ENCODE assay signal across 19 mouse cellular contexts in the genomic region with DNA sequence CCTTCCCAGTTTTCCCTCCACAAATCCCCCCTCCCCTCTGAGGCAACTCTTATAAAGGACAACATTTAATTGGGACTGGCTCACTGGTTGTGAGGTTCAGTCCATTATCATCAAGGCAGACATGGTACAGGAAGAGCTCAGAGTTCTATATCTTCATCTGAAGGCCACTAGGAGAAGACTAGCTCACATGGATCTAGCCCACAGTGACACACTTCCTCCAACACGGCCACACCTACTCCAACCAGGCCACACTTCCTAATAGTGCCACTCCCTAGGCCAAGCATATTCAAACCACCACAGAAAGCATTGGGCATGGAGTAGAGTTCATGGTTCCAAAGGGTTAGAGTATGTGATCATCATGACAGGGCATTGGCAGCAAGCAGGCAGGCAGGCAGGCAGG.
A peak's percentile ranks its signal among the peaks of the same experiment; 100 is the strongest.
DNase-seq lines count a peak whose midpoint lies in the region; ATAC-seq and TF ChIP-seq lines count a peak whose summit lies in the region.
"Had no signal": no experiment of that assay in that cellular context is flagged by ENCODE, and none has a peak within 500 bp of the region (broad histone marks: within the 10 kb centered on the region; RNA-seq: fewer than 3 reads in every experiment).

No protein-coding gene starts in this region.

- H3K27ac ChIP-seq in intestine, postnatal 0 days (ENCODE audit: low read depth, low read length): no peak overlapping the region
- H3K27ac ChIP-seq in intestine, embryonic 16.5 days (ENCODE audit: low read length): no peak overlapping the region
- no peak overlapping the region for H3K27ac ChIP-seq in stomach, postnatal 0 days (replicated peaks)
- H3K27ac ChIP-seq: embryonic facial prominence, embryonic 10.5 days; embryonic facial prominence, embryonic 12.5 days; forebrain, embryonic 13.5 days; forebrain, embryonic 15.5 days had no signal

- no peak overlapping the region for H3K9ac ChIP-seq in intestine, postnatal 0 days (ENCODE audit: low read depth, low read length)
- no peak overlapping the region for H3K9ac ChIP-seq in intestine, embryonic 16.5 days (ENCODE audit: low read depth, low read length)
- H3K9ac ChIP-seq in stomach, postnatal 0 days (ENCODE audit: low read length): no peak overlapping the region
- H3K9ac ChIP-seq: embryonic facial prominence, embryonic 12.5 days; forebrain, embryonic 13.5 days; forebrain, embryonic 15.5 days; forebrain, postnatal 0 days had no signal

- H3K9me3 ChIP-seq in intestine, postnatal 0 days (ENCODE audit: control insufficient read depth): no peaks in the 10 kb centered on the region
- no peaks in the 10 kb centered on the region for H3K9me3 ChIP-seq in intestine, embryonic 16.5 days (ENCODE audit: control insufficient read depth, low read length)
- H3K9me3 ChIP-seq in stomach, postnatal 0 days (ENCODE audit: control insufficient read depth, low read length): no peaks in the 10 kb centered on the region
- H3K9me3 ChIP-seq: embryonic facial prominence, embryonic 10.5 days; embryonic facial prominence, embryonic 12.5 days; forebrain, embryonic 13.5 days; forebrain, embryonic 15.5 days had no signal

- H3K4me3 ChIP-seq in intestine, postnatal 0 days (ENCODE audit: low read depth, low read length): no peak overlapping the region
- no peak overlapping the region for H3K4me3 ChIP-seq in intestine, embryonic 16.5 days (ENCODE audit: low read length)
- H3K4me3 ChIP-seq in stomach, postnatal 0 days (ENCODE audit: low read depth, low read length): no peak overlapping the region
- H3K4me3 ChIP-seq: embryonic facial prominence, embryonic 10.5 days; embryonic facial prominence, embryonic 12.5 days; forebrain, embryonic 13.5 days; forebrain, embryonic 15.5 days had no signal

- ATAC-seq in intestine, postnatal 0 days: peak; percentile 31; the same call in 1 of the 2 replicates
- no peak for ATAC-seq in intestine, embryonic 16.5 days
- peak; percentile 32; the same call in 1 of the 2 replicates for ATAC-seq in stomach, postnatal 0 days (ENCODE audit: low FRiP score, low TSS enrichment)
- ATAC-seq: forebrain, embryonic 13.5 days; forebrain, embryonic 15.5 days; forebrain, postnatal 0 days had no signal

- H3K4me1 ChIP-seq in intestine, postnatal 0 days (replicated peaks; ENCODE audit: control insufficient read depth, insufficient read depth, low read length): no peaks in the 10 kb centered on the region
- H3K4me1 ChIP-seq in intestine, embryonic 16.5 days (ENCODE audit: control insufficient read depth, insufficient read depth, low read length): no peaks in the 10 kb centered on the region
- H3K4me1 ChIP-seq in stomach, postnatal 0 days (replicated peaks; ENCODE audit: control insufficient read depth, insufficient read depth): no peaks in the 10 kb centered on the region

- WGBS in intestine, postnatal 0 days: 74% methylated on average over 1 of the region's 1 CpGs
- WGBS in intestine, embryonic 16.5 days: 73% methylated on average over 1 of the region's 1 CpGs
- 75% methylated on average over 1 of the region's 1 CpGs for WGBS in stomach, postnatal 0 days

- no peak for TF ChIP-seq CTCF in intestine, postnatal 0 days (IDR thresholded peaks at IDR 0.05; ENCODE audit: low read depth)
- no peak for TF ChIP-seq CTCF in stomach, postnatal 0 days (IDR thresholded peaks at IDR 0.05; ENCODE audit: low read depth)

- H3K27me3 ChIP-seq in intestine, postnatal 0 days (replicated peaks; ENCODE audit: control insufficient read depth, insufficient read depth, low read length): no peaks in the 10 kb centered on the region
- no peaks in the 10 kb centered on the region for H3K27me3 ChIP-seq in intestine, embryonic 16.5 days (replicated peaks; ENCODE audit: control insufficient read depth, insufficient read depth, low read length)
- H3K27me3 ChIP-seq in stomach, postnatal 0 days (ENCODE audit: control insufficient read depth, insufficient read depth, low read length): no peaks in the 10 kb centered on the region
- H3K27me3 ChIP-seq: embryonic facial prominence, embryonic 12.5 days; forebrain, embryonic 13.5 days; forebrain, embryonic 15.5 days had no signal

- H3K36me3 ChIP-seq in intestine, postnatal 0 days (ENCODE audit: control insufficient read depth, insufficient read depth): no peaks in the 10 kb centered on the region; the same call in 1 of the 2 replicates
- H3K36me3 ChIP-seq in intestine, embryonic 16.5 days (ENCODE audit: control insufficient read depth, insufficient read depth, low read length): no peaks in the 10 kb centered on the region
- H3K36me3 ChIP-seq in stomach, postnatal 0 days (ENCODE audit: control insufficient read depth, insufficient read depth, low read length): no peaks in the 10 kb centered on the region
- H3K36me3 ChIP-seq: embryonic facial prominence, embryonic 10.5 days; embryonic facial prominence, embryonic 12.5 days; forebrain, embryonic 15.5 days had no signal

- peak; percentile 26 for DNase-seq in MEL-GATA-1-ER (ENCODE audit: extremely low read depth, low read depth)
- no peak for DNase-seq in stomach, postnatal 0 days (ENCODE audit: low spot score)
- no peak for DNase-seq in adrenal gland, postnatal 36 days
- no peak for DNase-seq in spleen, postnatal 10 days (ENCODE audit: low spot score in 2 of 2)
- DNase-seq: adrenal gland, adult 2 months; adrenal gland, postnatal 10 days; adrenal gland, postnatal 25 days; cerebellum, adult 11-12 months; cerebellum, adult 2 months; cerebellum, adult 9-10 months; cerebellum, postnatal 10 days; cerebellum, postnatal 25 days; forebrain, postnatal 0 days had no signal

- no peak for TF ChIP-seq EP300 in stomach, postnatal 0 days (optimal IDR thresholded peaks at IDR 0.05)

- no peak overlapping the region for H3K4me2 ChIP-seq in intestine, postnatal 0 days (replicated peaks; ENCODE audit: low read depth)
- no peak overlapping the region for H3K4me2 ChIP-seq in intestine, embryonic 16.5 days (ENCODE audit: low read depth, low read length)
- no peak overlapping the region for H3K4me2 ChIP-seq in stomach, postnatal 0 days (replicated peaks; ENCODE audit: low read depth)
- H3K4me2 ChIP-seq: embryonic facial prominence, embryonic 12.5 days; forebrain, embryonic 13.5 days; forebrain, embryonic 15.5 days had no signal
